8 mouse cellular contexts compared by ENCODE assay signal in the genomic region with DNA sequence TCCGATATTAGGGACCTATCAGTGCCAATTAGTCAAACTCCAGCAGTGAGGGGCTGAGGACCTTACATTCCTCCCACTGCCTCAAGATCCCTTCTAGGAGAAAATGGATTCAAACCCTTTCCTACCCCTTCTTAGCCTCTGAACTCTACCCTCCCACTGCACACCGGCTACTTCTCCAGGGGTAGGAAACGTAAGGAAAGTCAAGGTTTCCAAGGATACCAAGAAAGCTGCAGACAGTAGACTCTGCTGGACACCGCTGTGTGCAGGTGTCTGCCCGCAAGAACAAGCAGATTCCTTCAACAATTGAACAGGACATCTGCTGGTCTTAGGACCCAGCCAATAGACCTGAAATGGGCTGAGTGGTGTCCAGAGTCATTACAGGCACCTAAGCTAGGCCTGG. TPM values are rescaled to one million over a fixed set of nuclear protein-coding genes. Genes with fewer than 3 reads are reported as not detected.
A peak's percentile ranks its signal among the peaks of the same experiment; 100 is the strongest.
DNase-seq lines count a peak whose midpoint lies in the region; ATAC-seq and TF ChIP-seq lines count a peak whose summit lies in the region.

No protein-coding gene starts in this region.

- H3K27me3 ChIP-seq in heart, postnatal 0 days (ENCODE audit: control insufficient read depth, insufficient read depth, low read length): no peaks in the 10 kb centered on the region
- H3K27me3 ChIP-seq in hindbrain, embryonic 14.5 days (ENCODE audit: control insufficient read depth, insufficient read depth, low read length): no peaks in the 10 kb centered on the region
- H3K27me3 ChIP-seq in midbrain, embryonic 13.5 days: no peaks in the 10 kb centered on the region; the same call in 1 of the 2 replicates

- TF ChIP-seq EP300 in heart, postnatal 0 days (IDR thresholded peaks at IDR 0.05; ENCODE audit: low read depth): no peak

- no peak overlapping the region for H3K9ac ChIP-seq in heart, postnatal 0 days (replicated peaks; ENCODE audit: low read depth, low read length)
- peak overlapping the region; percentile 96 for H3K9ac ChIP-seq in hindbrain, embryonic 14.5 days
- H3K9ac ChIP-seq in midbrain, embryonic 13.5 days (replicated peaks): peak overlapping the region; percentile 92

- peaks cover 25% of the 10 kb centered on the region for H3K4me1 ChIP-seq in heart, postnatal 0 days (ENCODE audit: control insufficient read depth, insufficient read depth)
- peaks cover 7% of the 10 kb centered on the region; the same call in 1 of the 2 replicates for H3K4me1 ChIP-seq in cortical plate, adult 2 months (ENCODE audit: control insufficient read depth, insufficient read depth, low read length)
- H3K4me1 ChIP-seq in hindbrain, embryonic 14.5 days (replicated peaks; ENCODE audit: control insufficient read depth, insufficient read depth, low read length): peaks cover 46% of the 10 kb centered on the region
- peaks cover 49% of the 10 kb centered on the region for H3K4me1 ChIP-seq in midbrain, embryonic 13.5 days (replicated peaks)

- H3K4me2 ChIP-seq in heart, postnatal 0 days (ENCODE audit: low read depth, low read length): peak overlapping the region; percentile 79
- H3K4me2 ChIP-seq in hindbrain, embryonic 14.5 days (replicated peaks): peak overlapping the region; percentile 80
- peak overlapping the region; percentile 79 for H3K4me2 ChIP-seq in midbrain, embryonic 13.5 days (replicated peaks)

- no peaks in the 10 kb centered on the region for H3K9me3 ChIP-seq in heart, postnatal 0 days (replicated peaks; ENCODE audit: control insufficient read depth, low read length)
- no peaks in the 10 kb centered on the region for H3K9me3 ChIP-seq in hindbrain, embryonic 14.5 days (ENCODE audit: control insufficient read depth, low read length)
- no peaks in the 10 kb centered on the region for H3K9me3 ChIP-seq in midbrain, embryonic 13.5 days

- TF ChIP-seq CTCF in heart, postnatal 0 days (IDR thresholded peaks at IDR 0.05; ENCODE audit: low read depth): no peak
- TF ChIP-seq CTCF in cortical plate, adult 2 months (IDR thresholded peaks at IDR 0.05; ENCODE audit: extremely low read depth, insufficient read depth, low read length): no peak

- no peak for TF ChIP-seq POLR2A in cortical plate, adult 2 months (IDR thresholded peaks at IDR 0.05; ENCODE audit: extremely low read depth, insufficient read depth, low read length)

- no peak for DNase-seq in heart, postnatal 0 days (ENCODE audit: low spot score)
- DNase-seq in heart, postnatal 36 days: no peak
- DNase-seq in hindbrain, embryonic 14.5 days (ENCODE audit: low spot score): no peak
- no peak for DNase-seq in layer of hippocampus, adult 9-11 months
- no peak for DNase-seq in urinary bladder, adult 2 months (ENCODE audit: low spot score)

- 67% methylated on average over 5 of the region's 5 CpGs for WGBS in heart, postnatal 0 days
- WGBS in hindbrain, embryonic 14.5 days: 25% methylated on average over 5 of the region's 5 CpGs
- WGBS in midbrain, embryonic 13.5 days: 32% methylated on average over 5 of the region's 5 CpGs

- no peak for ATAC-seq in heart, postnatal 0 days (ENCODE audit: insufficient read depth, low read depth)
- ATAC-seq in hindbrain, embryonic 14.5 days (ENCODE audit: low FRiP score): no peak
- no peak; the same call in 1 of the 2 replicates for ATAC-seq in midbrain, embryonic 13.5 days
- ATAC-seq in megakaryocyte progenitor cell, adult 5-6 weeks (replicated peaks; ENCODE audit: poor library complexity): no peak

- H3K36me3 ChIP-seq in heart, postnatal 0 days (replicated peaks; ENCODE audit: control insufficient read depth, insufficient read depth, low read length): no peaks in the 10 kb centered on the region
- no peaks in the 10 kb centered on the region for H3K36me3 ChIP-seq in hindbrain, embryonic 14.5 days (replicated peaks; ENCODE audit: control insufficient read depth, insufficient read depth)
- no peaks in the 10 kb centered on the region for H3K36me3 ChIP-seq in midbrain, embryonic 13.5 days

- peak overlapping the region; percentile 78; the same call in 1 of the 2 replicates for H3K27ac ChIP-seq in heart, postnatal 0 days (ENCODE audit: low read depth)
- 0 out of 2 replicates have a peak overlapping the region, but pooled peaks have one; percentile 27 for H3K27ac ChIP-seq in cortical plate, adult 2 months (ENCODE audit: insufficient read depth, low read length)
- peak overlapping the region; percentile 95 for H3K27ac ChIP-seq in hindbrain, embryonic 14.5 days
- H3K27ac ChIP-seq in midbrain, embryonic 13.5 days: peak overlapping the region; percentile 93

- intact Hi-C loops in heart, postnatal 36 days (cut with DNase I): no loop called here

- peak overlapping the region; percentile 65; the same call in 1 of the 2 replicates for H3K4me3 ChIP-seq in heart, postnatal 0 days (ENCODE audit: low read depth, low read length)
- peak overlapping the region; percentile 82 for H3K4me3 ChIP-seq in cortical plate, adult 2 months (ENCODE audit: insufficient read depth, low read length)
- peak overlapping the region; percentile 85 for H3K4me3 ChIP-seq in hindbrain, embryonic 14.5 days (replicated peaks; ENCODE audit: low read length)
- peak overlapping the region; percentile 73 for H3K4me3 ChIP-seq in midbrain, embryonic 13.5 days (replicated peaks)

RNA-seq across cellular contexts. Expression of a gene that starts 0.8 kb away (rescaled TPM):
- total RNA-seq in heart, postnatal 0 days (2014; rRNA removed; ENCODE audit: low replicate concordance): 23.8 and 36.8 TPM in 2 replicates
- 3.3 and 3.5 TPM in 2 replicates for polyA plus RNA-seq in heart, postnatal 0 days (2015; fragmentation: Nextera tagmentation; extraction: Ambion mirVana)
- 10 to 100 TPM; 22.3 to 25.3 TPM for total RNA-seq in heart, postnatal 36 days (2021)
- polyA plus RNA-seq in cortical plate, adult 2 months (2012; rRNA removed): 130 and 141 TPM in 2 replicates
- 9.8 and 10.1 TPM in 2 replicates for polyA plus RNA-seq in hindbrain, embryonic 14.5 days (2014; fragmentation: Nextera tagmentation; extraction: Ambion mirVana)
- polyA plus RNA-seq in midbrain, embryonic 13.5 days (2015; fragmentation: Nextera tagmentation; extraction: Ambion mirVana): 14.0 and 14.8 TPM in 2 replicates
- polyA plus RNA-seq in urinary bladder, adult 2 months (2012; rRNA removed): 45.4 and 60.4 TPM in 2 replicates
- total RNA-seq in megakaryocyte progenitor cell, adult 5-6 weeks (2015): 23.5 and 24.1 TPM in 2 replicates
- 48.2 and 49.2 TPM in 2 replicates for total RNA-seq in megakaryocyte progenitor cell, adult 5-6 weeks (2017)

RNA-seq across cellular contexts. Expression of a gene that starts 51.0 kb away (rescaled TPM):
- total RNA-seq in heart, postnatal 0 days (2014; rRNA removed; ENCODE audit: low replicate concordance): 804 and 987 TPM in 2 replicates
- 439 and 463 TPM in 2 replicates for polyA plus RNA-seq in heart, postnatal 0 days (2015; fragmentation: Nextera tagmentation; extraction: Ambion mirVana)
- total RNA-seq in heart, postnatal 36 days (2021): 100 to 1,000 TPM; 324 to 333 TPM
- 530 and 542 TPM in 2 replicates for polyA plus RNA-seq in cortical plate, adult 2 months (2012; rRNA removed)
- 445 and 515 TPM in 2 replicates for polyA plus RNA-seq in hindbrain, embryonic 14.5 days (2014; fragmentation: Nextera tagmentation; extraction: Ambion mirVana)
- polyA plus RNA-seq in midbrain, embryonic 13.5 days (2015; fragmentation: Nextera tagmentation; extraction: Ambion mirVana): 531 and 554 TPM in 2 replicates
- 1,354 and 1,732 TPM in 2 replicates for polyA plus RNA-seq in urinary bladder, adult 2 months (2012; rRNA removed)
- total RNA-seq in megakaryocyte progenitor cell, adult 5-6 weeks (2015): 1,629 and 1,793 TPM in 2 replicates
- 2,248 and 2,565 TPM in 2 replicates for total RNA-seq in megakaryocyte progenitor cell, adult 5-6 weeks (2017)

Comparison
In these comparisons a context has a peak if more than half of its experiments do, and no peak if none do; other contexts are left out.
1. H3K27ac ChIP-seq: peak in every context shown above with its lines; median percentile 95 in hindbrain, embryonic 14.5 days; 93 in midbrain, embryonic 13.5 days; 78 in heart, postnatal 0 days; 27 in cortical plate, adult 2 months.